21 mouse cellular contexts compared by ENCODE assay signal in genomic region chr7:58557535-58557934, GRCm38 (mm10).
"Had no signal": no experiment of that assay in that cellular context is flagged by ENCODE, and none has a peak within 500 bp of the region (broad histone marks: within the 10 kb centered on the region; RNA-seq: fewer than 3 reads in every experiment).

No protein-coding gene starts in this region.

- ATAC-seq: hindbrain, embryonic 16.5 days; hindbrain, postnatal 0 days; inflammation-experienced regulatory T-cells, adult 6 months; intestine, embryonic 15.5 days; intestine, embryonic 16.5 days; intestine, postnatal 0 days had no signal

- DNase-seq: heart, postnatal 10 days; heart, postnatal 14 days; heart, postnatal 36 days; kidney, adult 11 months; kidney, adult 18-20 months; kidney, adult 2 months; kidney, adult 8-10 months; kidney, adult 9 months; kidney, postnatal 10 days; kidney, postnatal 14 days; kidney, postnatal 25 days; kidney, postnatal 36 days; kidney, postnatal 4 days; layer of hippocampus, adult 9-11 months; layer of hippocampus, postnatal 36 days had no signal
